Mouse (Mus musculus): ENCODE data around the gene Wscd2. TPM values are rescaled to one million over a fixed set of nuclear protein-coding genes. Genes with fewer than 3 reads are reported as not detected.
A peak's percentile ranks its signal among the peaks of the same experiment; 100 is the strongest.

The Wscd2 gene
- total RNA-seq, 4 experiments from 2014 or later, result 5.4 to 12.6 (median 9.4) TPM

- DNase-seq, result no peak
These were observed 49.7 kb downstream of the Wscd2 start for GRCm38 (mm10) chr5:113539858-113540257.

DNA sequence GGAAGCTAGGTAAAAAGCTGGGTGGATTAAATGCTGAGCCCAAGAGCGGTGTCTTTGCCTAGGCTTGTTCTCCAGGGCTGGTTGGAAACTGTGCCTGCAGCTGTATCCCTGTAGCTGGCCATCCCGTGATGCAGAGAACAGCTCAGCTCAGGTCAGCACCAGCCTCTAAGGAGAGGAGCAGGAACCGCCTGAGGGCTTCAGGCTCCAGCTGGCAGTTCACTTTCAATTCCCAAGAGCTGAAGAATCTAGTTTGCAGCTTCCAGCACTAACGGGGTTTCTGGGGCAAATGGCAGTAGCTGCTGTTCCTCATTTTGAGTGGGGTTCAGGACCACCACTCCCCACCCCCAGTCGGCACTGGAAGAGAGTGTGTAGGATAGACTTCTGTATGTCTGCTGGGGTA is 51.1 kb downstream of the Wscd2 start:
- no peak for DNase-seq

- DNase-seq, result no peak
These were observed 52.8 kb downstream of the Wscd2 start for GRCm38 (mm10) chr5:113542885-113543476.

DNA sequence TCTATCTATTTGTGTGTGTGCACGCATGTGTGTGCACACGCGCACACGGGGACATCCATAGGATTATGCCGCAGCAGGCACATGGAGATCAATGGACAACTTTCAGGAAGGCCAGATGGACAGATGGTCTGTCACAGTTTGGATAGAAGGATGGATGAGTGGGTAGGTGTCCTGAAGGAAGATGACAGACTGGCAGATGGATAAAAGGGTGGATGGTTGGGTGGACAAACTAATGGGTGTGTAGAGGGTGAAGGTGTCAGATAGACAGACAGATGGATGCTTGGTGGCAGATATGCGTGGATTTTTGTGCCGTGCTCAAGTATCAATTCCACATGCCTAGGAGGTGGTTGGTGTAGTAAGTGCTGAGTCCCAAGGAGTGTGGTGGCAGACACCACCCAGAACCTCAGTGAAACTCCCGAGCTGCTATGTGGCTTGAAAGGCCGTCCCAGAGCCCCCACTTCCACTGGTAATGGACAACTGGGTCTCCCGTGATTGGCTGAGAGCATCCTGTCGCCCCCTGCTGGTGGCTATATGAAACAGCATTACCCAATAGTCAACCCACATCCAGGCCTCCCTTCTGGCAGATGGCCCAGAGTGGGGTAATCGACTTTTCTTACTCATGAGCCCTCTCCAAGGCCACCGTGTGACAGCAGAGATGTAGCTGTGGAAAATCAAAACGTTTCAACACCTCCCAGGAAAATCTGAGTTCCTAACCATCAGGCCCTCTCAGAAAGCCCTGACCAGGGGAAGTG is 58.0 kb downstream of the Wscd2 start:
- DNase-seq, result peak; percentile 85

GRCm38 (mm10) chr5:113550249-113550648 is 60.1 kb downstream of the Wscd2 start:
- no peak for DNase-seq

DNA sequence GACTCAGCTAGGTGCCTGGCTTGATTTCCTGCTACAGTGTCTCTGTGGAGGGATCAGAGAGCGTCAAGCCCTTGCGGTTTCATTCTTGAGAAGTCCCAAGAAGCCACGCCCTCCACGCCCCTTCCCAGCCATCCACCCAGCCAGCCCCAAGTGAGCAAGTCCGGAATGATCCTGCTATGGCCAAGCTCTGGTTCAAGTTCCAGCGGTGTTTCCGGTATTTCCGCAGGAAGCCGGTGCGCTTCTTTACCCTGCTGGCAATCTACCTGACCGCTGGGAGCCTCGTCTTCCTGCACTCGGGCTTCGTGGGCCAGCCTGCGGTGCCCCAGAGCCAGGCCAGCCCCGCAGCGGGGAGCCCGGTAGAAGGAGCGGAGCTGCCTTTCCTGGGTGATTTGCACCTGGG is 60.6 kb downstream of the Wscd2 start:
- DNase-seq, result no peak

- DNase-seq, result no peak
These were observed 63.3 kb downstream of the Wscd2 start for GRCm38 (mm10) chr5:113553402-113553897.

GRCm38 (mm10) chr5:113554095-113554494 is 64.0 kb downstream of the Wscd2 start:
- no peak for DNase-seq

DNA sequence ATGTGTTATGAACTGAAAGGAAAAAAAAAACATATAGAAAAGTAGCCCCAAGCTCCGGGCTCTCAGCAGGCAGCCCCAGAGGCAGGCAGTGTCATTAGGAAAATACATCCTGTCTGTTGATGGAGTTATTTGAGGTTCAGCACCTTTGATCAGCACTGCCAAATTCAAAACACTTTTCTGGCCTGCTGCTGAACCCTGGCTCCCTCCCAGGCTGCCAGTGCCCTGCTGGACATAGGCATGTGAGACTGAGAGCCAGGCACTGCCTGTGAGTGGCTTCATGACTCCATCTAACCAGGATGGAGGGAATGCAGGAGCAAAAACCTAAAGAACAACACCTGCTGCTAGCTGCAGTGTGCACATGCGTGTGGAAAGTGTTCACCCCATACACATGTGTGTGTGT is 64.4 kb downstream of the Wscd2 start:
- DNase-seq, result no peak

- DNase-seq, result peak; percentile 12
These were observed 65.6 kb downstream of the Wscd2 start for GRCm38 (mm10) chr5:113555684-113556083.

DNA sequence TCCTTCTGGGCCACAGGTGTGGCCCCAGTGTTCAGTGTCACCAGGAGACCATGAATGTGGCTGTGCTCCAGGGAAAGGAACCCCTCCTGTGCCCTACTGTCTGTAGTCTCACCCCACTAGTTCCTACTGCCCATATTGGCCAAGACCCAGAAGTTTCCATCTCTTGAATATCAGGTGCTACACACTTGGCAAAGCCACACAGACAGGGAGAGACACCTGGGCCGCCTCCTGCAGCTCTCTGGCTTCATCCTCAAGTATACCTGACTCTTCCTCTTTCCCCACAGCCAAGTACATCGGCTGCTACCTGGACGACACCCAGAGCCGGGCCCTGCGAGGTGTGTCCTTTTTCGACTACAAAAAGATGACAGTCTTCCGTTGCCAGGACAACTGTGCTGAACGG is 67.9 kb downstream of the Wscd2 start:
- no peak for DNase-seq

DNA sequence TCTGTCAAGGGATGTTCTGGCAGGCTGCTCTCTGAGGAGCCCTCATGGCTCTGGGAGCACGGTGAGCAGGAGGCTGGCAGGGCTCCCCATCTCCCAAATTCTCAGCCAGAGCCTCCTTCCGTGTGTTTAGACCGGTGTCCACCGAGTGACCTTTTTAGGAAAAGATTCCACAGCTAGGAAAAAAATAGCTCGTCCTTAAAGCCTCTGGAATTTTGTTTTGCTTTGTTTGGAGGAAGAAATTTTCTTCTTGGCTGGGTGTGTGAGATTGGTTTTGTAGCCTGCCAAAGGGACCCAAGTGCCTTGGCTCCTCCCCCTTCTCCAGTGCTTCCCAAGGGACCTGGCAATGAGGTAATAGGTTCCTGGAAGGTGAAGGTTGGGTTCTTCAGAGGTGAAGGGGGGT is 69.5 kb downstream of the Wscd2 start:
- DNase-seq, result no peak

DNA sequence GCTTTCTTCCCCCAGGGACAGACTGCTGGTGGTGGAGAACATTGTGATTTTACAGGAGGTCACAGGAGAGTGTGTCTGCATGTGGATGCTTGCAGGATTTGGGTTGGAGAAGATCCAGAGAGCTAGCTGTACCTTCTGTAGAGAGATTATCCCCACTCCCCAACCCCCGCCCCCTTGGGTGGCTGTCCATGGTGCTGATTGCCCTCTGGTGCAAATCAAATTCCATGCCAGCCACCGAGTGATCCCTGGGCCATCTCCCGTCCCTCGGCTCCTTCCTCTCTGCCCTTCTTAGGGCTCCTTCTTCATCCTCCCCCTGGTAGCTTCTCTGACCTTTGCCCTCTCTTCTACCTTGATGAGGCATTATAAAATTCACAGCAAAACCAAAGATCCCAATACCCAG is 74.3 kb downstream of the Wscd2 start:
- no peak for DNase-seq

GRCm38 (mm10) chr5:113565101-113565854 is 75.1 kb downstream of the Wscd2 start:
- DNase-seq, result no peak

DNA sequence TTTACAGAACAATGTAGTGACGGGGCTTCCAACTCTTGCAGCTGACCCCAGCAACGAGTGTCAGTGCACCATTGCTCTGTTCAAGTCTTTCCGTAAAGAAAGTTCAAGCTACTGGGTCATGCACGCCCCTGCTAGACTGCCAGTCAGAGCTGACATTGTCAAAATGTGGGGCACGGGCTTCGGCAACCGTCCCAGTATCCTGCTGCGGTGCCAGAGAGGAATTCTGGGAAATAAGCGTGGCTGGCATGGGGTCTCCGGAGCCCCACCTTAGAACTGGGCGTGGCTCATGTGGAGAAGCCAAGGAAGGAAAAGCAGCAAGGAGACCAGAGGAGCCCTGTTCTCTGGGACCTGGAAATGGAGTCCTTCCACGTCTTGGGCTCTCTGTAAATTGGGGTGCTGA is 75.7 kb downstream of the Wscd2 start:
- no peak for DNase-seq

DNA sequence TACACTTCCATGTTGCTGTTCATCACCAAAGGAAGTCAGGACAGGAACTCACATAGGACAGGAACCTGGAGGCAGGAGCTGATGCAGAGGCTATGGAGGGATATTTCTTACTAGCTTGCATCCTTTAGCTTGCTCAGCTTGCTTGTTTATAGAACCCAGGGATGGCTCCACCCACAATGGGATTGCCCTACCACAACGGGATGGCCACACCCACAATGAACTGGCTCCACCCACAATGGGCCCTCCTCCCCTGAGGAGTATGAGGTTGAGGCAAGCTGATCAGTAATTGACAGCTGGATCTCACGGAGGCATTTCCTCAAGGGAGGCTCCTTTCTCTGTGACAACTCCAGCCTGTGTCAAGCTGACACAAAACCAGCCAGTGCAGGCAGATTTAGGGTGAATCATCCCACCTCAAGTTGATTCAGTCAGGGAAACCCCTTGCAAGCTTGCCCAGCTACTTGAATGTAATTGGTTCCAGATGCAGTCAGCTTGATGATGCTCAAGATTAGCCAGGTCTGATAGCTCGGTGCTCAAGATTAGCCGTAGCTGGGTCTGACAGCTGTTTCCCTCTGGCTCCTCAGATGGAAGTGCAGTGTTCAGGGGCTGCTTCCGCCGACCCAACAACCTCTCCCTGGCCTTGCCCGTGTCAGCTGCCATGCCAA is 80.1 kb downstream of the Wscd2 start:
- DNase-seq, result no peak

DNA sequence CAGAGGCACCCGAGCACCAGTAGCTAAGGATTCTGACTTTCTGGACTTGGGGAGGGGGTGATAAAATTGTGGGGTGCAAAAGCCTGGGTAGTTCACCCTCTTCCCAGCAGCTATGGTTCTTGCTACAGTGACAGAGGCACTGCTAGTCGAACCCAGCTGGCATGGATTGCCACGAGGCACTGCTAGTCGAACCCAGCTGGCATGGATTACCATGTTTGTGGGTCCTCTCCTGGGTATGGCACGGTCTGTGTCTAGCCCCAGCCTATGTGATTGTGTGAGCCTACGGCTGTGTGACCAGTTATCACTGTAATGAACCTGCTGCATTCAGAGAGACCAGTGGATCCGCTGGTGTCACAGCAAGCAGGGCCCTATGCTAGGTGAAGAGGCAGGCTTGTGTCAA is 87.4 kb downstream of the Wscd2 start:
- DNase-seq, result no peak

- no peak for DNase-seq
These were observed 88.3 kb downstream of the Wscd2 start for GRCm38 (mm10) chr5:113578428-113578827.

DNA sequence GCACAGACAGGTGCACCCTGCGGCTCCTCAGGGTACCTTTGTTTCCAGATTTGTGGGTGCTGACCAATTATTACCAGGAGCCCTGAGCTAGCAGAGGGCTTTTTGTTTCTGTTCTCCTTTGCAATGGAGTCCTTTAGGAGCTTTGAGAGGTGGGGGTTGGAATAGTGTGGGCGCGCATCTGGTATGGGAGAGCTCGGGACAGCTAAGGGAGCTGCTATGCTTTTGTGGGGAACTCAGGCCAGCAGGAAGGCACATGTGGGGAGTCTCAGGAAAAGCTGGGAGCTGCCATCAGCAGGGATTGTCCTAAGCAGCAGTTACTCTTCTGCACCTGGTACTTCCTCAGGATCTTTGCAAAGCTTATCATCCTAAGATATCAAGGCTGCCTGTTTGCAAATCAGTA is 89.0 kb downstream of the Wscd2 start:
- no peak for DNase-seq

- no peak for DNase-seq
These were observed 90.1 kb downstream of the Wscd2 start for GRCm38 (mm10) chr5:113580248-113580647.

- DNase-seq, result no peak
These were observed 90.7 kb downstream of the Wscd2 start for GRCm38 (mm10) chr5:113580801-113581200.

GRCm38 (mm10) chr5:113583424-113584162 is 93.5 kb downstream of the Wscd2 start:
- no peak for DNase-seq
